Mouse (Mus musculus): ENCODE results near the gene Prdm10.

- TF ChIP-seq CTCF (IDR thresholded peaks at IDR 0.05; ENCODE audit: borderline replicate concordance, extremely low read depth, insufficient read depth, insufficient read length) (no peak), POLR2A (IDR thresholded peaks at IDR 0.05; ENCODE audit: borderline replicate concordance, extremely low read depth, insufficient read depth, insufficient read length, poor library complexity, severe bottlenecking) (no peak)
Observed at GRCm38 (mm10) chr9:31310662-31311061, 30.3 kb downstream of the Prdm10 start.

All from brain, embryonic 14.5 days (tissue).